Mouse (Mus musculus) spleen, embryonic (tissue): ENCODE measurements around the gene Xbp1.
"Not testable (repeated sequence)": the region's sequence is repeated elsewhere in the genome, so short reads cannot be mapped to it uniquely, and the experiment has no call there.

Experiments
- CTCF ChIA-PET: fragments of 350-600 bp; sonication (Branson Sonifier 250); formaldehyde crosslinking; loops from one replicate; lab custom pipeline; 2022; lab: Charles Lee

Xbp1 gene

GRCm38 (mm10) chr11:5520412-5521265 is at the start of gene Xbp1:
Gene Xbp1 (plus strand): TSS chr11:5520659.
- CTCF ChIA-PET = interaction anchor here (0.5 to 0.7 kb wide), 3 partner anchors 10 to 81 kb away, joined by 3 to 44 read pairs (median 4); no protein-coding TSS in a partner anchor

- CTCF ChIA-PET = interaction anchor here (0.7 kb wide), 1 partner anchor 49 kb away, joined by 3 read pairs; no protein-coding TSS in a partner anchor
These were observed 46.3 kb upstream of the Xbp1 start for GRCm38 (mm10) chr11:5474130-5474529.

GRCm38 (mm10) chr11:5475556-5476118 is 44.8 kb upstream of the Xbp1 start:
- CTCF ChIA-PET = interaction anchor here (0.6 to 0.7 kb wide), 2 partner anchors 227 to 360 kb away, joined by 4 to 5 read pairs; no protein-coding TSS in a partner anchor

- CTCF ChIA-PET = interaction anchor here (0.6 to 0.9 kb wide), 2 partner anchors 315 to 1687 kb away, joined by 3 to 4 read pairs; no protein-coding TSS in a partner anchor
These were observed 43.7 kb upstream of the Xbp1 start for GRCm38 (mm10) chr11:5476806-5477205.

- CTCF ChIA-PET = no interaction called here
These were observed 42.3 kb upstream of the Xbp1 start for GRCm38 (mm10) chr11:5478193-5478592.

- CTCF ChIA-PET = no interaction called here
These were observed 41.6 kb upstream of the Xbp1 start for GRCm38 (mm10) chr11:5478831-5479230.

- CTCF ChIA-PET = no interaction called here
These were observed 37.9 kb upstream of the Xbp1 start for GRCm38 (mm10) chr11:5482581-5482980.

GRCm38 (mm10) chr11:5485193-5486011 is 35.1 kb upstream of the Xbp1 start:
- CTCF ChIA-PET = interaction anchor here (0.7 kb wide), 3 partner anchors 77 to 213 kb away, joined by 3 to 16 read pairs (median 14); no protein-coding TSS in a partner anchor

GRCm38 (mm10) chr11:5489433-5489832 is 31.0 kb upstream of the Xbp1 start:
- CTCF ChIA-PET = not testable (repeated sequence)

GRCm38 (mm10) chr11:5490989-5491656 is 29.3 kb upstream of the Xbp1 start:
- CTCF ChIA-PET = no interaction called here

GRCm38 (mm10) chr11:5491912-5492311 is 28.5 kb upstream of the Xbp1 start:
- CTCF ChIA-PET = no interaction called here

GRCm38 (mm10) chr11:5493869-5494268 is 26.6 kb upstream of the Xbp1 start:
- CTCF ChIA-PET = interaction anchor here (0.6 kb wide), 2 partner anchors 21 to 137 kb away, joined by 4 to 6 read pairs; no protein-coding TSS in a partner anchor

- CTCF ChIA-PET = no interaction called here
These were observed 25.1 kb upstream of the Xbp1 start for GRCm38 (mm10) chr11:5495286-5495832.

- CTCF ChIA-PET = no interaction called here
These were observed 24.6 kb upstream of the Xbp1 start for GRCm38 (mm10) chr11:5495906-5496305.

- CTCF ChIA-PET = interaction anchor here (0.5 kb wide), 1 partner anchor 1268 kb away, joined by 3 read pairs; no protein-coding TSS in a partner anchor
These were observed 23.8 kb upstream of the Xbp1 start for GRCm38 (mm10) chr11:5496559-5497248.

- CTCF ChIA-PET = interaction anchor here (0.6 to 0.9 kb wide), 4 partner anchors 12 to 793 kb away, joined by 3 to 4 read pairs (median 4); no protein-coding TSS in a partner anchor
These were observed 22.0 kb upstream of the Xbp1 start for GRCm38 (mm10) chr11:5498422-5498821.

GRCm38 (mm10) chr11:5498931-5499661 is 21.4 kb upstream of the Xbp1 start:
- CTCF ChIA-PET = interaction anchor here (0.6 to 0.9 kb wide), 3 partner anchors 11 to 23 kb away, joined by 3 to 4 read pairs (median 4); no protein-coding TSS in a partner anchor

GRCm38 (mm10) chr11:5499961-5500644 is 20.4 kb upstream of the Xbp1 start:
- CTCF ChIA-PET = no interaction called here
